Mouse (Mus musculus): ENCODE measurements around the gene Klk1b21. TPM values are rescaled to one million over a fixed set of nuclear protein-coding genes. Genes with fewer than 3 reads are reported as not detected.
"Not testable (repeated sequence)": the region's sequence is repeated elsewhere in the genome, so short reads cannot be mapped to it uniquely, and the experiment has no call there.

Gene Klk1b21
- not detected in 2 replicates for polyA plus RNA-seq (2014; fragmentation: Nextera tagmentation; extraction: Ambion mirVana)

- not testable (repeated sequence) for ATAC-seq (replicated peaks; ENCODE audit: low FRiP score); H3K27me3 ChIP-seq (ENCODE audit: control insufficient read depth, insufficient read depth, low read length); H3K9ac ChIP-seq (ENCODE audit: low read length); H3K36me3 ChIP-seq (ENCODE audit: control insufficient read depth, insufficient read depth, low read length); H3K4me3 ChIP-seq (ENCODE audit: low read depth, low read length); DNase-seq (ENCODE audit: low spot score); H3K27ac ChIP-seq (ENCODE audit: low read depth, low read length); H3K4me2 ChIP-seq (ENCODE audit: low read depth, low read length, severe bottlenecking); H3K4me1 ChIP-seq (replicated peaks; ENCODE audit: control insufficient read depth, insufficient read depth, low read length); H3K9me3 ChIP-seq (ENCODE audit: control insufficient read depth, low read length)
- 79% methylated on average over 3 of the region's 3 CpGs for WGBS
Observed at GRCm38 (mm10) chr7:44102028-44102427, at the start of gene Klk1b21. Gene Klk1b21, plus strand, starts transcription at chr7:44102328.

- 80% methylated on average over 2 of the region's 2 CpGs for WGBS
- Histone ChIP-seq H3K36me3 (ENCODE audit: control insufficient read depth, insufficient read depth, low read length) (no peaks in the 10 kb centered on the region), H3K4me2 (ENCODE audit: low read depth, low read length, severe bottlenecking) (no peak overlapping the region), H3K4me1 (replicated peaks; ENCODE audit: control insufficient read depth, insufficient read depth, low read length) (no peaks in the 10 kb centered on the region), H3K4me3 (ENCODE audit: low read depth, low read length) (no peak overlapping the region), H3K9ac (ENCODE audit: low read length) (no peak overlapping the region), H3K9me3 (ENCODE audit: control insufficient read depth, low read length) (no peaks in the 10 kb centered on the region), H3K27ac (ENCODE audit: low read depth, low read length) (no peak overlapping the region), H3K27me3 (ENCODE audit: control insufficient read depth, insufficient read depth, low read length) (no peaks in the 10 kb centered on the region)
- DNase-seq (ENCODE audit: low spot score) (no peak), ATAC-seq (replicated peaks; ENCODE audit: low FRiP score) (no peak)
Observed at GRCm38 (mm10) chr7:44072117-44072516, 30.0 kb upstream of the Klk1b21 start.

- no peak overlapping the region for H3K4me3 ChIP-seq (ENCODE audit: low read depth, low read length)
- H3K9ac ChIP-seq (ENCODE audit: low read length): no peak overlapping the region
- H3K4me2 ChIP-seq (ENCODE audit: low read depth, low read length, severe bottlenecking): no peak overlapping the region
- H3K27me3 ChIP-seq (ENCODE audit: control insufficient read depth, insufficient read depth, low read length): no peaks in the 10 kb centered on the region
- H3K9me3 ChIP-seq (ENCODE audit: control insufficient read depth, low read length): no peaks in the 10 kb centered on the region
- ATAC-seq (replicated peaks; ENCODE audit: low FRiP score) (no peak), DNase-seq (ENCODE audit: low spot score) (no peak)
- no peak overlapping the region for H3K27ac ChIP-seq (ENCODE audit: low read depth, low read length)
- WGBS: 54% methylated on average over 1 of the region's 1 CpGs
- H3K36me3 ChIP-seq (ENCODE audit: control insufficient read depth, insufficient read depth, low read length): no peaks in the 10 kb centered on the region
- H3K4me1 ChIP-seq (replicated peaks; ENCODE audit: control insufficient read depth, insufficient read depth, low read length): no peaks in the 10 kb centered on the region
Observed at GRCm38 (mm10) chr7:44077703-44078102, 24.4 kb upstream of the Klk1b21 start.

- 90% methylated on average over 1 of the region's 1 CpGs for WGBS
- no peak overlapping the region for H3K4me2 ChIP-seq (ENCODE audit: low read depth, low read length, severe bottlenecking)
- no peaks in the 10 kb centered on the region for H3K4me1 ChIP-seq (replicated peaks; ENCODE audit: control insufficient read depth, insufficient read depth, low read length)
- H3K27me3 ChIP-seq (ENCODE audit: control insufficient read depth, insufficient read depth, low read length): no peaks in the 10 kb centered on the region
- DNase-seq (ENCODE audit: low spot score): peak; percentile 20
- H3K9me3 ChIP-seq (ENCODE audit: control insufficient read depth, low read length): no peaks in the 10 kb centered on the region
- H3K27ac ChIP-seq (ENCODE audit: low read depth, low read length): no peak overlapping the region
- H3K4me3 ChIP-seq (ENCODE audit: low read depth, low read length): no peak overlapping the region
- no peaks in the 10 kb centered on the region for H3K36me3 ChIP-seq (ENCODE audit: control insufficient read depth, insufficient read depth, low read length)
- ATAC-seq (replicated peaks; ENCODE audit: low FRiP score): no peak
- no peak overlapping the region for H3K9ac ChIP-seq (ENCODE audit: low read length)
Observed at GRCm38 (mm10) chr7:44096111-44096510, 6.0 kb upstream of the Klk1b21 start.

- no peak for DNase-seq (ENCODE audit: low spot score)
Observed at GRCm38 (mm10) chr7:44112373-44112772, 10.2 kb downstream of the Klk1b21 start, which contains the start of gene Klk1b22. Gene Klk1b22, plus strand, starts transcription at chr7:44112673.

GRCm38 (mm10) chr7:44123445-44123844 is 21.3 kb downstream of the Klk1b21 start:
- 88% methylated on average over 6 of the region's 6 CpGs for WGBS
- H3K4me1 ChIP-seq (replicated peaks; ENCODE audit: control insufficient read depth, insufficient read depth, low read length): no peaks in the 10 kb centered on the region
- no peak for ATAC-seq (replicated peaks; ENCODE audit: low FRiP score)

More at GRCm38 (mm10) chr7:44112373-44112772, 10.2 kb downstream of the Klk1b21 start, which contains the start of gene Klk1b22:
- H3K27ac ChIP-seq (ENCODE audit: low read depth, low read length): no peak within 1 kb of the TSS
- no peaks in the 10 kb centered on the region for H3K4me1 ChIP-seq (replicated peaks; ENCODE audit: control insufficient read depth, insufficient read depth, low read length)
- no peak within 1 kb of the TSS for H3K4me3 ChIP-seq (ENCODE audit: low read depth, low read length)
- no peak for ATAC-seq (replicated peaks; ENCODE audit: low FRiP score)
- no peaks in the 10 kb centered on the region for H3K36me3 ChIP-seq (ENCODE audit: control insufficient read depth, insufficient read depth, low read length)
- H3K4me2 ChIP-seq (ENCODE audit: low read depth, low read length, severe bottlenecking): no peak within 1 kb of the TSS
- H3K27me3 ChIP-seq (ENCODE audit: control insufficient read depth, insufficient read depth, low read length): no peaks in the 10 kb centered on the region
- H3K9ac ChIP-seq (ENCODE audit: low read length): no peak within 1 kb of the TSS
- WGBS: 78% methylated on average over 4 of the region's 4 CpGs
- H3K9me3 ChIP-seq (ENCODE audit: control insufficient read depth, low read length): no peaks in the 10 kb centered on the region

GRCm38 (mm10) chr7:44136467-44136866 is 34.3 kb downstream of the Klk1b21 start, which contains the start of gene Klk1b16:
Gene Klk1b16, plus strand, starts transcription at chr7:44136767.
- no peaks in the 10 kb centered on the region for H3K9me3 ChIP-seq (ENCODE audit: control insufficient read depth, low read length)
- H3K9ac ChIP-seq (ENCODE audit: low read length): no peak within 1 kb of the TSS
- no peak within 1 kb of the TSS for H3K4me3 ChIP-seq (ENCODE audit: low read depth, low read length)
- ATAC-seq (replicated peaks; ENCODE audit: low FRiP score): no peak
- no peak within 1 kb of the TSS for H3K27ac ChIP-seq (ENCODE audit: low read depth, low read length)
- H3K4me1 ChIP-seq (replicated peaks; ENCODE audit: control insufficient read depth, insufficient read depth, low read length): no peaks in the 10 kb centered on the region
- no peak within 1 kb of the TSS for H3K4me2 ChIP-seq (ENCODE audit: low read depth, low read length, severe bottlenecking)
- no peaks in the 10 kb centered on the region for H3K27me3 ChIP-seq (ENCODE audit: control insufficient read depth, insufficient read depth, low read length)
- DNase-seq (ENCODE audit: low spot score): no peak
- no peaks in the 10 kb centered on the region for H3K36me3 ChIP-seq (ENCODE audit: control insufficient read depth, insufficient read depth, low read length)
- 93% methylated on average over 3 of the region's 3 CpGs for WGBS

More at GRCm38 (mm10) chr7:44123445-44123844, 21.3 kb downstream of the Klk1b21 start:
- Histone ChIP-seq H3K9me3 (ENCODE audit: control insufficient read depth, low read length) (no peaks in the 10 kb centered on the region), H3K9ac (ENCODE audit: low read length) (no peak overlapping the region), H3K36me3 (ENCODE audit: control insufficient read depth, insufficient read depth, low read length) (no peaks in the 10 kb centered on the region), H3K4me2 (ENCODE audit: low read depth, low read length, severe bottlenecking) (no peak overlapping the region), H3K4me3 (ENCODE audit: low read depth, low read length) (no peak overlapping the region), H3K27me3 (ENCODE audit: control insufficient read depth, insufficient read depth, low read length) (no peaks in the 10 kb centered on the region), H3K27ac (ENCODE audit: low read depth, low read length) (no peak overlapping the region)
- no peak for DNase-seq (ENCODE audit: low spot score)

Other genes with a start within 250 kb of the Klk1b21 start
- gene Klk4, start 221.2 kb upstream of the Klk1b21 start, polyA plus RNA-seq (2014; fragmentation: Nextera tagmentation; extraction: Ambion mirVana): not detected in 2 replicates
- gene Klk15, start 168.6 kb upstream of the Klk1b21 start, polyA plus RNA-seq (2014; fragmentation: Nextera tagmentation; extraction: Ambion mirVana): not detected in 2 replicates
- not detected in 2 replicates for gene Klk1b8, start 151.7 kb upstream of the Klk1b21 start, polyA plus RNA-seq (2014; fragmentation: Nextera tagmentation; extraction: Ambion mirVana)
- not detected in 2 replicates for gene Klk1b1, start 135.6 kb upstream of the Klk1b21 start, polyA plus RNA-seq (2014; fragmentation: Nextera tagmentation; extraction: Ambion mirVana)
- gene Klk1b9, start 126.3 kb upstream of the Klk1b21 start, polyA plus RNA-seq (2014; fragmentation: Nextera tagmentation; extraction: Ambion mirVana): not detected in 2 replicates
- gene Klk1b11, start 106.5 kb upstream of the Klk1b21 start, polyA plus RNA-seq (2014; fragmentation: Nextera tagmentation; extraction: Ambion mirVana): not detected in 2 replicates
- gene Klk1b26, start 90.2 kb upstream of the Klk1b21 start, polyA plus RNA-seq (2014; fragmentation: Nextera tagmentation; extraction: Ambion mirVana): not detected in 2 replicates
- gene Klk1b27, start 50.0 kb upstream of the Klk1b21 start, polyA plus RNA-seq (2014; fragmentation: Nextera tagmentation; extraction: Ambion mirVana): not detected in 2 replicates
- not detected in 2 replicates for gene Klk1b22, start 10.3 kb downstream of the Klk1b21 start, polyA plus RNA-seq (2014; fragmentation: Nextera tagmentation; extraction: Ambion mirVana)
- not detected in 2 replicates for gene Klk1b16, start 34.4 kb downstream of the Klk1b21 start, polyA plus RNA-seq (2014; fragmentation: Nextera tagmentation; extraction: Ambion mirVana)
- gene Klk1b24, start 85.9 kb downstream of the Klk1b21 start, polyA plus RNA-seq (2014; fragmentation: Nextera tagmentation; extraction: Ambion mirVana): not detected in 2 replicates
- gene Klk1b3, start 95.9 kb downstream of the Klk1b21 start, polyA plus RNA-seq (2014; fragmentation: Nextera tagmentation; extraction: Ambion mirVana): not detected in 2 replicates
- gene Klk1b4, start 105.1 kb downstream of the Klk1b21 start, polyA plus RNA-seq (2014; fragmentation: Nextera tagmentation; extraction: Ambion mirVana): not detected in 2 replicates
- gene Klk1b5, start 113.6 kb downstream of the Klk1b21 start, polyA plus RNA-seq (2014; fragmentation: Nextera tagmentation; extraction: Ambion mirVana): not detected in 2 replicates
- gene Klk1, start 123.0 kb downstream of the Klk1b21 start, polyA plus RNA-seq (2014; fragmentation: Nextera tagmentation; extraction: Ambion mirVana): not detected in 2 replicates
- gene Gm36864, start 133.8 kb downstream of the Klk1b21 start, polyA plus RNA-seq (2014; fragmentation: Nextera tagmentation; extraction: Ambion mirVana): not detected in 2 replicates
- 0.99 and 1.3 TPM in 2 replicates for gene 1700028J19Rik, start 144.4 kb downstream of the Klk1b21 start, polyA plus RNA-seq (2014; fragmentation: Nextera tagmentation; extraction: Ambion mirVana)
- gene 2410002F23Rik, start 144.4 kb downstream of the Klk1b21 start, polyA plus RNA-seq (2014; fragmentation: Nextera tagmentation; extraction: Ambion mirVana): 167 and 178 TPM in 2 replicates
- 0.17 TPM in 1 of 2 replicates, not detected in the other for gene Acp4, start 155.1 kb downstream of the Klk1b21 start, polyA plus RNA-seq (2014; fragmentation: Nextera tagmentation; extraction: Ambion mirVana)
- gene Gm15517, start 159.1 kb downstream of the Klk1b21 start, polyA plus RNA-seq (2014; fragmentation: Nextera tagmentation; extraction: Ambion mirVana): not detected in 2 replicates
- gene Clec11a, start 204.6 kb downstream of the Klk1b21 start, polyA plus RNA-seq (2014; fragmentation: Nextera tagmentation; extraction: Ambion mirVana): 3.2 TPM in 2 replicates
- 3.6 and 4.2 TPM in 2 replicates for gene Shank1, start 207.9 kb downstream of the Klk1b21 start, polyA plus RNA-seq (2014; fragmentation: Nextera tagmentation; extraction: Ambion mirVana)